Mouse (Mus musculus): ENCODE results near the gene Acot6. TPM values are rescaled to one million over a fixed set of nuclear protein-coding genes. Genes with fewer than 3 reads are reported as not detected.

Acot6 gene
- total and polyA plus RNA-seq, 3 experiments = 3.9 to 6.0 (median 4.6) TPM

- DNase-seq = peak; percentile 37
Measured at GRCm38 (mm10) chr12:84152352-84153190, 52.1 kb downstream of the Acot6 start.

- no peak for DNase-seq
Measured at GRCm38 (mm10) chr12:84153414-84153813, 53.0 kb downstream of the Acot6 start.

- peak; percentile 60 for DNase-seq
Measured at GRCm38 (mm10) chr12:84154786-84155522, 54.5 kb downstream of the Acot6 start.

- DNase-seq = no peak
Measured at GRCm38 (mm10) chr12:84155523-84155871, 55.0 kb downstream of the Acot6 start.

DNA sequence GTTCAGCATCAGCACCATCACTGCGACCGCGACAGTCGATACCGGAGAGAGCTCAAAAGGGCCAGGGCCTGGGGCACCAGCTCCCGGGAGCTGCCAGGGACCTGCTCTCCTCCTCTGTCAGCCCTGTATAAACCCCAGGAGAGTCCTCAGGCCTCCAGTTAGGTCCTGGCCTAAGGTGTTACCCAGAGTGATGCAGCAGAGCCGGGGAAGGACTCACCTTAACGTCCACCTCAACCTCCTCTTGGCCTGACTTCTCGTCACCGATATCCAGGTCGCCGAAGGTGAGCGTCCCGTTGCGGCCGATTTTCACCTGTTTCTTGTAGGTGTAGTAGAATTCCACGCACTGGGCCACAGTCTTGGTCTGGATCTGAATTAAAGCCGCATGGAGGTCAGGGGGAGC is 55.8 kb downstream of the Acot6 start:
- DNase-seq = no peak

GRCm38 (mm10) chr12:84158156-84158555 is 57.7 kb downstream of the Acot6 start:
- DNase-seq = no peak

GRCm38 (mm10) chr12:84160491-84160890 is 60.0 kb downstream of the Acot6 start:
- DNase-seq = peak; percentile 46

Other genes with a start within 250 kb of the Acot6 start
- 10 to 100 TPM; 49.9 to 53.8 TPM for gene Numb, start 178.7 kb upstream of the Acot6 start, total RNA-seq (2021)
- gene Numb, start 178.7 kb upstream of the Acot6 start, polyA plus RNA-seq (2012; rRNA removed) = 68.9 and 69.9 TPM in 2 replicates
- gene Riox1, start 150.0 kb upstream of the Acot6 start, total RNA-seq (2021) = 10 to 100 TPM; 11.9 to 12.4 TPM
- 27.4 and 34.8 TPM in 2 replicates for gene Riox1, start 150.0 kb upstream of the Acot6 start, polyA plus RNA-seq (2012; rRNA removed)
- gene Heatr4, start 115.8 kb upstream of the Acot6 start, total RNA-seq (2021) = not detected
- not detected in 2 replicates for gene Heatr4, start 115.8 kb upstream of the Acot6 start, polyA plus RNA-seq (2012; rRNA removed)
- 10 to 100 TPM; 19.5 to 26.1 TPM for gene Acot2, start 112.8 kb upstream of the Acot6 start, total RNA-seq (2021)
- 20.9 and 31.7 TPM in 2 replicates for gene Acot2, start 112.8 kb upstream of the Acot6 start, polyA plus RNA-seq (2012; rRNA removed)
- gene Acot1, start 91.2 kb upstream of the Acot6 start, total RNA-seq (2021) = 10 to 100 TPM; 11.8 TPM
- gene Acot1, start 91.2 kb upstream of the Acot6 start, polyA plus RNA-seq (2012; rRNA removed) = 2.9 and 4.1 TPM in 2 replicates
- gene Acot4, start 62.3 kb upstream of the Acot6 start, total RNA-seq (2021) = 1 to 10 TPM; 2.3 to 3.1 TPM
- gene Acot4, start 62.3 kb upstream of the Acot6 start, polyA plus RNA-seq (2012; rRNA removed) = 5.0 and 5.6 TPM in 2 replicates
- not detected for gene Gm49366, start 61.7 kb upstream of the Acot6 start, total RNA-seq (2021)
- not detected in 2 replicates for gene Gm49366, start 61.7 kb upstream of the Acot6 start, polyA plus RNA-seq (2012; rRNA removed)
- under 1 TPM; 0.14 to 0.46 TPM for gene Acot3, start 48.5 kb upstream of the Acot6 start, total RNA-seq (2021)
- gene Acot3, start 48.5 kb upstream of the Acot6 start, polyA plus RNA-seq (2012; rRNA removed) = 0.47 and 1.0 TPM in 2 replicates
- under 1 TPM; 0.23 to 0.35 TPM for gene Acot5, start 31.3 kb upstream of the Acot6 start, total RNA-seq (2021)
- gene Acot5, start 31.3 kb upstream of the Acot6 start, polyA plus RNA-seq (2012; rRNA removed) = 0.19 and 0.52 TPM in 2 replicates
- gene Dnal1, start 13.7 kb downstream of the Acot6 start, total RNA-seq (2021) = 10 to 100 TPM; 15.7 to 18.6 TPM
- 2.6 and 3.3 TPM in 2 replicates for gene Dnal1, start 13.7 kb downstream of the Acot6 start, polyA plus RNA-seq (2012; rRNA removed)
- under 1 TPM; 0.28 to 0.43 TPM for gene Pnma1, start 47.8 kb downstream of the Acot6 start, total RNA-seq (2021)
- 0.15 TPM in 1 of 2 replicates, not detected in the other for gene Pnma1, start 47.8 kb downstream of the Acot6 start, polyA plus RNA-seq (2012; rRNA removed)
- gene Elmsan1, start 118.2 kb downstream of the Acot6 start, total RNA-seq (2021) = 10 to 100 TPM; 17.0 to 22.7 TPM
- 14.4 and 20.4 TPM in 2 replicates for gene Elmsan1, start 118.2 kb downstream of the Acot6 start, polyA plus RNA-seq (2012; rRNA removed)
- gene Ptgr2, start 184.6 kb downstream of the Acot6 start, total RNA-seq (2021) = 10 to 100 TPM; 75.1 to 99.4 TPM
- 4.2 and 7.6 TPM in 2 replicates for gene Ptgr2, start 184.6 kb downstream of the Acot6 start, polyA plus RNA-seq (2012; rRNA removed)
- gene Zfp410, start 216.2 kb downstream of the Acot6 start, total RNA-seq (2021) = 10 to 100 TPM; 26.4 to 39.6 TPM
- 8.3 and 11.5 TPM in 2 replicates for gene Zfp410, start 216.2 kb downstream of the Acot6 start, polyA plus RNA-seq (2012; rRNA removed)